Mouse (Mus musculus) C2C12 (cell line): ENCODE measurements around the gene Mat2a. TPM values are rescaled to one million over a fixed set of nuclear protein-coding genes. Genes with fewer than 3 reads are reported as not detected.

ENCODE experiments used
- H3K27me3 ChIP-seq: one replicate; pipeline ENCODE4 v1.6.1; 2011; ENCODE audit not compliant: control insufficient read depth, insufficient read depth, insufficient read length
- H3K36me3 ChIP-seq: one replicate; pipeline ENCODE4 v1.6.1; 2011; ENCODE audit not compliant: control insufficient read depth, insufficient read depth
- H3K4me3 ChIP-seq: one replicate; pipeline ENCODE4 v1.5.1; 2011; ENCODE audit warnings: mild to moderate bottlenecking, control low read depth; ENCODE audit not compliant: poor library complexity, insufficient read depth, severe bottlenecking
- H3K79me2 ChIP-seq: one replicate; pipeline ENCODE4 v1.6.1; 2011; ENCODE audit not compliant: control insufficient read depth, insufficient read depth
- H3K79me3 ChIP-seq: one replicate; pipeline ENCODE4 v1.6.1; 2011; ENCODE audit warnings: low read depth, control low read depth
- H3ac ChIP-seq: one replicate; pipeline ENCODE3; 2011; ENCODE audit warnings: low read depth; ENCODE audit not compliant: control insufficient read depth, insufficient read length
- CEBPB ChIP-seq: IDR thresholded peaks from one replicate; pipeline ENCODE4 v1.6.1; 2011; ENCODE audit warnings: low read depth, mild to moderate bottlenecking, control low read depth, moderate library complexity
- CTCF ChIP-seq: IDR thresholded peaks from one replicate; pipeline ENCODE4 v1.5.1; 2011; ENCODE audit not compliant: control insufficient read depth, insufficient read depth, insufficient read length
- FOSL1 ChIP-seq: IDR thresholded peaks from one replicate; pipeline ENCODE4 v1.8.0; 2011; ENCODE audit warnings: mild to moderate bottlenecking, low read length; ENCODE audit not compliant: poor library complexity, insufficient read depth, severe bottlenecking
- MAX ChIP-seq: IDR thresholded peaks from one replicate; pipeline ENCODE4 v1.6.1; 2011; ENCODE audit warnings: mild to moderate bottlenecking, control low read depth
- MYOD1 ChIP-seq: IDR thresholded peaks from one replicate; pipeline ENCODE4 v1.6.1; 2011; ENCODE audit warnings: low read depth; ENCODE audit not compliant: control insufficient read depth, insufficient read length
- MYOG ChIP-seq: IDR thresholded peaks from one replicate; pipeline ENCODE4 v1.6.1; 2011; ENCODE audit not compliant: control insufficient read depth, insufficient read length; ENCODE audit errors: extremely low read depth
- USF1 ChIP-seq: IDR thresholded peaks from one replicate; pipeline ENCODE4 v1.6.1; 2011; ENCODE audit warnings: low read depth, mild to moderate bottlenecking, control low read depth, moderate library complexity
- polyA plus RNA-seq: library from polyadenylated mRNA; unstranded; fragments of >200 nt; fragmentation: generic; extraction: Trizol; gene quantifications from one replicate; pipeline ENCODE4 v1.2.1, GENCODE M21; 2012; ENCODE audit warnings: missing spikeins

Gene Mat2a
- polyA plus RNA-seq, 1 experiment: 165 TPM

DNA sequence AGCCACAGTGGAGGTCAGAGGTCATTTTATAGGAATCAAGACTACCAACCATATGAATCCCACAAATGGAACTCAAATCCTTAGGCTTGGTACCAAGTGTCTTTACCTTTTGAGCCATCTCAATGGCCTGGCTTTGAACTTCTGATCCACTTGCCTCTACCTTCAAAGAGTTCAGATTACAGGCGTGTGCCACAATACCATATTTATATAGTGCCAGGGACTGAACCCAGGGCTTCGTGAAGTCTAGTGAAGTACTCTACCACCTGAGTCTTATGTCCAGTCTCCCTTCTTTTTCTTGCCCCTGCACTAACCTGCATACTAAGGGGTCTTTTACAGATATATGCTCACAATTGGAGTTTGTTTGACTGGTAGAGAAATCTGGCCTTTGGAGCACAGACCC is 52.8 kb downstream of the Mat2a start:
- Histone ChIP-seq H3K36me3 (peaks cover 3% of the 10 kb centered on the region), H3K27me3 (no peaks in the 10 kb centered on the region), H3ac (no peak overlapping the region), H3K79me3 (no peaks in the 10 kb centered on the region), H3K4me3 (no peak overlapping the region), H3K79me2 (peaks cover 15% of the 10 kb centered on the region)
- TF ChIP-seq CTCF (no peak), MYOG (no peak), CEBPB (no peak), USF1 (no peak), MYOD1 (no peak), FOSL1 (no peak), MAX (no peak)

DNA sequence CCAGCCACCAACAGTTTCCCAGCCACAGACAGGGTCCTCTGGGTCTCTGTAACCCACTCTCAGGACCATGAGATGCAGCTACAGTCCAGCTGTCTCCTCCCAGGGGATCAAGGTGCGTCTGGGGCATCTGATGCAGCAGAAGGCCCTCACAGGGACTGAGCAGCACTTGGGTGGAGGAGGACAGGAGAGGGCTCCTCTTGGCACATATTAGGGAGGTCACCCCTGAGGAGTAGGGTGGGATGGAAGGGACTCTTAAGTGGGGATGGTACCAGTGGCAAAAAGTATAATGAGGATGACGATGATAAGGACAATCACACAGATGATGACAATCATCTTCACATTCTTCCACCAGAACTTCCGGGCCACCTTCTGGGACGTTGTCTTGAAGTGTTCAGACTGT is 54.1 kb downstream of the Mat2a start:
- no peak for TF ChIP-seq CTCF
- no peak for TF ChIP-seq MYOD1
- no peak for TF ChIP-seq MAX
- no peak for TF ChIP-seq FOSL1
- no peak for TF ChIP-seq CEBPB
- no peak for TF ChIP-seq MYOG
- no peak for TF ChIP-seq USF1
- Histone ChIP-seq H3K36me3 (peaks cover 3% of the 10 kb centered on the region), H3K4me3 (no peak overlapping the region), H3K79me2 (peaks cover 15% of the 10 kb centered on the region), H3ac (no peak overlapping the region), H3K27me3 (no peaks in the 10 kb centered on the region), H3K79me3 (no peaks in the 10 kb centered on the region)

DNA sequence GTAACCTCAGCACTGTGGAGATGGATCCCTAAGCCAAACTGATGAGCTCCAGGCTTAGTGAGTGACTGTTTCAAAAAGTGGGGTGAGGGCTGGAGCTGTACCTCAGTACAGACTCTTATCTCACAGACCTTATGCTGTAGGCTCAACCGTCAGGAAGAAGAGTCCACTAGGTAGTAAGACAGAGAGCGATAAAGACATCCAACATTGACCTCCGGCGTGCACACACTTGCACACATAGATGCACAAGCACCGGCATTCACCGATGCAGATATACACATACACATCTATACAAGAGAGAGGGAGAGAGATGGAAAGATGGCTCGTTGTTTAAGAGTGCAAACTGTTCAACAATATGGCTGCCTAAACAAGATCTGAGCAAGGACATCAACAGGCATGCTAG is 55.4 kb downstream of the Mat2a start:
- no peaks in the 10 kb centered on the region for H3K79me3 ChIP-seq
- H3K36me3 ChIP-seq: peaks cover 3% of the 10 kb centered on the region
- no peak for TF ChIP-seq CTCF
- no peak for TF ChIP-seq MAX
- H3K4me3 ChIP-seq: no peak overlapping the region
- H3K79me2 ChIP-seq: peaks cover 13% of the 10 kb centered on the region
- H3ac ChIP-seq: no peak overlapping the region
- no peaks in the 10 kb centered on the region for H3K27me3 ChIP-seq

- Histone ChIP-seq H3K27me3 (no peaks in the 10 kb centered on the region), H3K36me3 (peaks cover 3% of the 10 kb centered on the region), H3K4me3 (no peak overlapping the region), H3ac (no peak overlapping the region), H3K79me3 (no peaks in the 10 kb centered on the region), H3K79me2 (peaks cover 18% of the 10 kb centered on the region)
- TF ChIP-seq MYOD1: no peak
- TF ChIP-seq CEBPB: no peak
- no peak for TF ChIP-seq USF1
- TF ChIP-seq FOSL1: no peak
- no peak for TF ChIP-seq MAX
- TF ChIP-seq MYOG: no peak
- TF ChIP-seq CTCF: no peak
These were observed 56.1 kb downstream of the Mat2a start for GRCm38 (mm10) chr6:72383142-72383820.

Other genes starting within 250 kb of the Mat2a start
- gene Atoh8, start 204.0 kb downstream of the Mat2a start, polyA plus RNA-seq: 34.4 TPM
- not detected for gene Sftpb, start 134.9 kb downstream of the Mat2a start, polyA plus RNA-seq
- 67.4 TPM for gene Usp39, start 94.4 kb downstream of the Mat2a start, polyA plus RNA-seq
- 5.2 TPM for gene 0610030E20Rik, start 92.2 kb downstream of the Mat2a start, polyA plus RNA-seq
- gene Tmem150a, start 84.1 kb downstream of the Mat2a start, polyA plus RNA-seq: 25.2 TPM
- 108 TPM for gene Rnf181, start 72.6 kb downstream of the Mat2a start, polyA plus RNA-seq
- gene Vamp5, start 59.1 kb downstream of the Mat2a start, polyA plus RNA-seq: 91.3 TPM
- 147 TPM for gene Vamp8, start 48.9 kb downstream of the Mat2a start, polyA plus RNA-seq
- 12.2 TPM for gene Ggcx, start 25.2 kb downstream of the Mat2a start, polyA plus RNA-seq
- 0.26 TPM for gene Sh2d6, start 82.1 kb upstream of the Mat2a start, polyA plus RNA-seq
- 487 TPM for gene Capg, start 104.8 kb upstream of the Mat2a start, polyA plus RNA-seq
- gene Elmod3, start 158.9 kb upstream of the Mat2a start, polyA plus RNA-seq: 5.1 TPM
- 20.8 TPM for gene Retsat, start 158.9 kb upstream of the Mat2a start, polyA plus RNA-seq
- gene Tgoln1, start 177.4 kb upstream of the Mat2a start, polyA plus RNA-seq: 10.2 TPM